Mouse (Mus musculus): ENCODE data around the gene Zdhhc1. TPM values are rescaled to one million over a fixed set of nuclear protein-coding genes. Genes with fewer than 3 reads are reported as not detected.

The Zdhhc1 gene
- total RNA-seq, 2 experiments from 2014 or later, result 36.2 to 38.9 TPM

DNA sequence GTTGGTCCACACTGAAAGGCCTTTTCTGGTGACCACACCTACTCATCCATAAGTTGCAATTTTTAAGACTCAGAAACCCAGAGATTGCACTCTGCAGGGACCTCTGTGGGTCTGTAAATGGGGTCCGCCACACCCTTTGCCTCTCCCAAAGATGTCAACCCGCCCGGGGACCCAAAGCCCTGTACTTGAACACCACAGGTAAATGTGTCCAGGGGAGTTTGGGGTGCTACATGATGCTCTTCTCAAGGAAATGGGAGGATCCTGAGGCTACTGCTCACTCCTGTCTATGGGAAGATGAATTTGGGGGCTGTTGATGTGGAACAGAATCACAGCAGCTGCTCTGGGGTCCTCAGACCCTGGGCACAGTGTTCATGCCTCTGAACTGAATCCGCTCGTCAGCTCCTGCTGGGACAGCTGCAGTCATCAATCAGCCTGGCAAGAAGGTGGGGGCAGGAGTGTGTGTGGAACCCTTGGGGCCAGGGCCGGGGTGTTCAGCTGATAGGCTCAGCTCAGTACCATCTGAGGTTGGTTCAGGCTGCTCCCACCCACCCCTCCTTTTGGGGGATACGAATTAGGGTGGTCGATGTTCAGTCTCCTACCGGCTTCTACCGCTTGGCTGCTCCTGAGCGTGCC lies 25.9 kb downstream of the Zdhhc1 start:
- TF ChIP-seq CTCF (conservative IDR thresholded peaks at IDR 0.05), result no peak
- H3K4me3 ChIP-seq, result peak overlapping the region; percentile 57
- H3K27ac ChIP-seq, result peak overlapping the region; percentile 83
- DNase-seq (ENCODE audit: low spot score in 2 of 2), result no peak

DNA sequence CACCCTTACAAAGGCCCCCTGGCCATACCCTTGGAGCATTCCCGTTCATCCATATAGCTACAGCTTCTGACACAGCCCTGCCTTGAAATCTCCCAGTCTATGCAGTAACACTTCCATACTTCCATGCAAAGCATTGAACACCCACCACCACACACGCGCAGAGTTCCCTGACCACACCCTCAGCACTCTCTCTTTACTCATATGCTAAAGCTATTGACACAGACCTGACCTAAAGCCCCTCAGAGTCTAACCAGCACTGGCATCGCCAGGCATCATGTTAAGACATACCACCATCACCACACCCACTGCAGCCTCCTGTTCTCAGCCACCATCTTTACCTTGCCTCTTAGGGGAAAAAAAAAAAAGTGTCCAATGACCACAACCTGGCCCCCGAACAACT lies 26.4 kb downstream of the Zdhhc1 start:
- Histone ChIP-seq H3K4me3 (peak overlapping the region; percentile 57), H3K27ac (peak overlapping the region; percentile 83)
- TF ChIP-seq CTCF (conservative IDR thresholded peaks at IDR 0.05), result no peak
- DNase-seq (ENCODE audit: low spot score in 2 of 2), result no peak

DNA sequence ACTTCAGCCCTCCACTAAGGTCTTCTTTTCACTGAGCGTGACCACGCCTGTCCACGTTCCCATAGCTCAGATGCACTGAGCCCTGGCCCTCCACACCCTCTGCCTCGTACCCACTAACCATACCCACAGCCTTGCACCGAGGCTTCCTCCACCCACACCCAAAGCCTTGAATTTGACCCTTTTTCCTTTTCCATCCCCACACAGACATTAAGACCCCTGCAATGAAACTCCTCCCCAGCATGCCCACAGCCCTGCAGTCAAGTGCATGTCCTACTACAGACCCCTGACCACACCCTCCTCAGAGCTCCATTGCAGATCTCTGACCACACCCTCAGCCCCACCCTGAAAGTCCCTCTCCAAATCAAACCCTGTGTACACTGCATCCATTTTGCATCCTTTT lies 26.9 kb downstream of the Zdhhc1 start:
- TF ChIP-seq CTCF (conservative IDR thresholded peaks at IDR 0.05), result no peak
- peak overlapping the region; percentile 57 for H3K4me3 ChIP-seq
- peak overlapping the region; percentile 83 for H3K27ac ChIP-seq
- DNase-seq (ENCODE audit: low spot score in 2 of 2), result no peak

DNA sequence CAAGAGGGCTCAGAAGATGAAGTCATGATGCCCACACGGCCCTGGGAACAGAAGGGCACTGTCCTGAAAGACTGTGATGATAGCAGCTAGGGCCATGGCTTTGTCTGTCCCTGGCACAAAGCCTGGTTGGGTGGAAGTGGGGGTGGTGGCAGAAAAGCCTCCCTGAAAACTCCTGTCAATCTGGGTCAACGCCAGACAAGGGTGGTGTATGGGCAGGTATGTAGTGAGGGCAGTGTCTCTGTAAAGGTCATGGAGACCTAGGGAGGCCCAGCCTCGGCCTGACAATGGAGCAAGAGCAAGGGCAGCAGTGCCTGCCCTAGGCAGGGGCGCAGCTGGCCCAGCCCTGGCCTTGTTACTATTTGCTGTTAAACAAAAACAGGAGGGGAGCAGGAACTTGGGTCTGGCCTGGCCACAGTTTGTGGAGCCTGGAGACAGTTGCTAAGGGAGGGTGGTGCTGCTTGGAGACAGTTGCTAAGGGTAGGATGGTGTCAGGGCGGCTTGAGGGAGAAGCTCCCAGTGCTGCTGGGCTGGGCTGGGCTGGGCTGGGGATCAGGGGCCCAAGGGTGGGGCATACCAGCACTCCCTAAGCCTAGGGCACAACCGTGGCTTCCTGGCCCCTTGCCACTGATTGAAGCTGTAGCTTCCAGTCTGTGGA lies 27.5 kb downstream of the Zdhhc1 start:
- DNase-seq (ENCODE audit: low spot score in 2 of 2), result peak; percentile 43 to 71
- Histone ChIP-seq H3K27ac (peak overlapping the region; percentile 83), H3K4me3 (peak overlapping the region; percentile 57)
- no peak for TF ChIP-seq CTCF (conservative IDR thresholded peaks at IDR 0.05)

DNA sequence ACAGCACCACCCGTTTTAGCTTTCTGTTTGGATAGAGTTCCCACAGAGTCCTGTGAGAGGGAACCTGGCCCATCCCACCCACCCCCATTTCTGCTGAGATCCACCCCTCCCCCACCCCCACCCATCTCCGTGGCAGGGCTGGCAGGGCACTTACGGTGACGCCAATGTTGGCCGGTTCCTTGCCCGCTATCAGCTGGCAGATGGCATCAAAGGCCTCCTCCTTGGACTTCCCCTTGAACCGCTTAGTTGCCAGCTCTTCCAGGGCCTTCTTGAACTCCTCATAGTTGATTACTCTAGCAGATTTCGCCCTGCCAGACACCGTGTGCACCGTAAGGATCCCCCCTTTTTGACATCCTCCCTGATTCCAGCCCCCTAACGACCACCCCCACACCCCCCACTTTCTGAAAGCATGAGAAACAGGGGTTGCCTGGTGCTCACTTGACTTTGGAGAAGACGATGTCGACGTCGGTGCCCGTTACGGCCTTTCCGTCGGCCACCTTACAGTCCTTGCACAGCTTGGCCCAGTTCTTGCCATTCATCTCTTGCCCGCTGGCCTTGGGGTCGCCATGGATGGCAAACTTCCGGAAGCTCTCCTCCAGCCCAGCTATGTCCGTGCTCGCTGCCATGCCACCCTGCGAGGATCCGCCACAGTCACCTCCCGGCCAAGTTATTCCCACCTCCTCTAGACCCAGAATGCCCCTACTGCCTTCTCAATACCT lies 28.5 kb downstream of the Zdhhc1 start:
- TF ChIP-seq CTCF (conservative IDR thresholded peaks at IDR 0.05), result no peak
- Histone ChIP-seq H3K27ac (peak overlapping the region; percentile 83), H3K4me3 (no peak overlapping the region)
- DNase-seq (ENCODE audit: low spot score in 2 of 2), result no peak

DNA sequence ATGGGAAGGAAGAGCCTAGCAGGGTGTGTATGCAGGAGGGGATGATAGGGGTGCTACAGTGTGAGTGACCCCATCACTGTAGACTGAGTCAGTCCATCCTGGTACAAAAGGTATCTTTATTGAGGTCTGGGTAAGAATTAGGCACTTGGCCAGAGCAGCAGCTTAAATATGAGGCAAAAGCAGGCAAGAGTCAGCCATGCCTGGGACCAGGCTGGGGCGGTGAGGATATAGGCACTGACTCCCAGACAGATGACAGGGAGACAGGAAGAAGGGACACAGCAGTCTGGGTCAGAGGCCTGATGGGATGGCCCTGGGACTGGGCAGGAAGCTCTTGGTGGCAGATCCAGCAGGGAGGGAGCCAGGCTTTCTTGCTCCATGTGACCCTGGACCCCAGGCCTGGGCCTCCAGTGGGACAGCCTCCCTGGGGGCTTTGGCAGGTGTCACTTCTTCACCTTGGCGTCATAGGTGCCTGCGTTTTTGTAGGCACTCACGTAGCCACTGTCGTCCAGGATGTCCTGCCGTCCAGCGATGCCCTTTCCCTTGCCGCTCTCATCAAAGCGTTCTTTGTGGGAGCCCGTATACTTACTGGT lies 29.2 kb downstream of the Zdhhc1 start:
- no peak for DNase-seq (ENCODE audit: low spot score in 2 of 2)
- peak overlapping the region; percentile 68 for H3K27ac ChIP-seq
- TF ChIP-seq CTCF (conservative IDR thresholded peaks at IDR 0.05), result no peak
- H3K4me3 ChIP-seq, result no peak overlapping the region

DNA sequence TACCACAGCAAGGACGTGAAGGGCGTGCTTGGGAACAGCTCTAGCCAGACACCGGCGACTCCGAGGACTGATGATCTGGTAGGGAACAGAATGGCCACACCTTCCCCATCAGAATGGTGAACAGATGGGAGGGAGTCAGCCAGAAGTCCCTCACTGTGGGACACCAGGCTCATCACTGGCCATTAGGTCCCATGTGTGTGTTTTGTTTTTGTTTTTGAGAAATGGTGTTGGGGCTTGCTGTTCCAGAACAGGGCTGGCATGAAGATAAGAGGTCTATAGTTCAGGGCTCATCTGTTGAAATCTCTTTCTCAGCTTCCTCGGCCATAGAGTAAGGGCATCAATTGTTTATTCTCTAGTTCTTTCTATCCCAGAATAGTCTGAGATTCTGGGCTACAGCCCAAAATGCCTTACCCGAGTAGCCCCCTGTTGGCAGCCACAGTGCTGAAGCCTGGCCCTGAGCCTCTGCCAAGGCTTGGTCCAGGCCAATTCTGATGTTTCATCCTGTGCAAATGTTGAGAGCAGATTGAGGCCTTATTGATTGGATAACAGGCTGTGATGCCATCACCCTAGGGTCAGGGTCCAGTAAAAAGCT lies 29.9 kb downstream of the Zdhhc1 start:
- Histone ChIP-seq H3K4me3 (no peak overlapping the region), H3K27ac (peak overlapping the region; percentile 68)
- peak; percentile 68 to 72 for DNase-seq (ENCODE audit: low spot score in 2 of 2)
- TF ChIP-seq CTCF (conservative IDR thresholded peaks at IDR 0.05), result peak; percentile 54

DNA sequence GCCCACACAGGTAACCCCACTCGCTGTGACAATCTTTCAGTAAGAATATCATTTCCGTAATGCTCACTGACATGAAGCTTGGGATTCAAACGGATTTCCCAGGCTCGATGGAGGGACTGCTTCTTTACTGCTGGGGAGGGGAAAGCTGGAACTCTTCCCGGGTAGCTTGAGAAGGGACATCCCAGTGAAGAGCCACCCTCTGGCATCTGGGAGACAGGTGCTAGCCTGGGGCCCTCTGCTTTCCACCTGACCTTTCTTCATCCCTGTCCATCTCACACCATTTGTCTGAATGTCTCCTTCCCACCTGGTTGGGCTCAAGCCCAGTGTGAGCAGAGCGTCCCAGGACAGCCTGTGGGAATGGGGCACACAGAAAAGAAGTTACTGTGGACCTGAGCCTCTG lies 30.5 kb downstream of the Zdhhc1 start:
- DNase-seq (ENCODE audit: low spot score in 2 of 2), result no peak
- no peak for TF ChIP-seq CTCF (conservative IDR thresholded peaks at IDR 0.05)
- Histone ChIP-seq H3K27ac (peak overlapping the region; percentile 68), H3K4me3 (no peak overlapping the region)

DNA sequence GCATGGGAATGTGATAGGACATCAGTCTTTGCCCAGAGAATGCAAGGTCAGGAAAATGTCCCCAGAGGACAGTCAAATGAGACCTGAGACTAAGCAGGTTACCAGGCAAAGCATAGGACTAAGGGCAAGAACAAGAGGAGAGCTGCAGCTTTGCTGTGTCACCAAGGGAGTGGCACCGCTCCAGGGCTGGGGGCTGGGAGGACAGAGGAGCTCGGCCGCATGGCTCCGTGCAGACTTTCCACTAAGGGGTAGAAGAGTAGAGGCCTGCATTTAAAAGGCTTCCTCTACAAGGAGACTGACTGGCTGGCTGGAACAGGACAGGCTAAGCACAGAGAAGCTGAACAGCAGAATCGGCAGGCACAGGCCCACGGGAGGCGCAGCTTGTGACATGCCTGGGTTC lies 32.1 kb downstream of the Zdhhc1 start:
- TF ChIP-seq CTCF (conservative IDR thresholded peaks at IDR 0.05), result no peak
- DNase-seq (ENCODE audit: low spot score in 2 of 2), result no peak
- Histone ChIP-seq H3K4me3 (no peak overlapping the region), H3K27ac (no peak overlapping the region)

DNA sequence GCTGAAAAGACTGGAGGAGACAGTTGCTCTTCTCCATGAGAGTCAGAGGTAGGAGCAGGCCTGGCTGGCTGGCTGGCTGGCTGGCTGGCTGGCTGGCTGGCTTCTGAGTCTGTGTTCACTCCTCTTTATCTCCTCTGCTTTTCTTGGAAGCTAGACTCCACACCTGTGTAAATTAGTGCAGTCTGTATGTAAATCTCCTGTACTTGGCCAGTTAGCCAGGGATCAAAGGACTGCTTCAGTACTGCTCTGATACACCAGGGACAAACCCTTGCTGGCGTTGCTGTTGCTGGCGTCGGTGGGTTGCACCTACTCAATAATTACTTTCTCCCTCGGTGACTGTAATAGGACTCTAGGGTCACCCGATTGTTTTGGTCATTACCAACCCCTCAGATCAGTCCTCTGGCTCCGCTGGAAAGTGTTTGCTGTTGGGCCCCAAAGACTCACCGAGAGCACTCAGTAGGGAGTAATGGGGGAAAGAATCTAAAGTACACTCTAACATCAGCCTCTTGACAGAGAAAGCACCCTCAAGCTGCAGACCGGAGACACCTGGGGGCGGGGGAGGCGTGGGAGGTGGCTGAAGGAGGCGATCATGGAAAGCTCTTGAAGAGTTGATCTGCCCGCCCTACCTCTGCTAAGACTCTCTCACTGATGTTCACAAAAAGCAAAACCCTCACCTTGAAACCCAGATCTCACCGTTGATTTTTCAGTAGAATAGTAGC lies 35.5 kb downstream of the Zdhhc1 start:
- Histone ChIP-seq H3K27ac (no peak overlapping the region), H3K4me3 (no peak overlapping the region)
- DNase-seq (ENCODE audit: low spot score in 2 of 2), result no peak
- TF ChIP-seq CTCF (conservative IDR thresholded peaks at IDR 0.05), result no peak

DNA sequence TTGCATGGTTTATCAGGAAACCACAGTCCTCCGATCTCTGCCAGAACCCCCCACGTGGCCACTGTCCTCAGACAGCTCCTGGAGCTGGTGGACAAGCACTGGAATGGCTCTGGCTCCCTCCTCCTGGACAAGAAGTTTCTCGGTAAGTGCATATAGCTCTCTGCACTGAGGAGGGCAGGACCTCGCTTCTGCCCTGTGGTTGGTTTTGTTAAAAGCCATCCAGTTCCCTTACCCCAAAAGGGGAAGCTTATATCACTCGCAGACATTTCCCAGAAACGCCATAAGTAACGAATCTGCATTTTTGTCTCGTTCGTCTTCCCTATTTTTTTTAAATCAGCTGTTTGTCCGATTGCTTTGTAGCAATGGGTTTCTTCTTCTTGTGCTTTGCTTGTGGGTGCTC lies 41.5 kb downstream of the Zdhhc1 start:
- Histone ChIP-seq H3K4me3 (no peak overlapping the region), H3K27ac (no peak overlapping the region)
- no peak for TF ChIP-seq CTCF (conservative IDR thresholded peaks at IDR 0.05)
- DNase-seq (ENCODE audit: low spot score in 2 of 2), result no peak

DNA sequence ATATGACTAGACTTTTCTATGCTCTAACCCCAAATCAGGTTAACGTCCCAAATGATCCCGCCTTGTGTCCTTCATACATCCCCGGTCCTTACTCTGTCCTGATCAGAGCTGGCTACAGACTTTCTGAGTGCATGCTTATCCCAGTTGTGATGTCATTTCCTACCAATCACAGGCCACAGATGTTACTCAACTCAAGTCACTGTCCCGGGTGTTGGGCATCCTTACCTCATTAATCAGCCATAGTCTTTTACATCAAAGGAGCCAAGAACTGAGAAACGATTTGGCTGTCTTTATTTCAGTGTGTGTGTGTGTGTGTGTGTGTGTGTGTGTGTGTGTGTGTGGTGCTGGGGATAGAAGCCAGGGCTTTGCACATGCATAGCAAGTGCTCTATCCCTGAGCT lies 42.6 kb downstream of the Zdhhc1 start:
- no peak for TF ChIP-seq CTCF (conservative IDR thresholded peaks at IDR 0.05)
- DNase-seq (ENCODE audit: low spot score in 2 of 2), result no peak
- no peak overlapping the region for H3K27ac ChIP-seq
- H3K4me3 ChIP-seq, result no peak overlapping the region
